In the genomic region with DNA sequence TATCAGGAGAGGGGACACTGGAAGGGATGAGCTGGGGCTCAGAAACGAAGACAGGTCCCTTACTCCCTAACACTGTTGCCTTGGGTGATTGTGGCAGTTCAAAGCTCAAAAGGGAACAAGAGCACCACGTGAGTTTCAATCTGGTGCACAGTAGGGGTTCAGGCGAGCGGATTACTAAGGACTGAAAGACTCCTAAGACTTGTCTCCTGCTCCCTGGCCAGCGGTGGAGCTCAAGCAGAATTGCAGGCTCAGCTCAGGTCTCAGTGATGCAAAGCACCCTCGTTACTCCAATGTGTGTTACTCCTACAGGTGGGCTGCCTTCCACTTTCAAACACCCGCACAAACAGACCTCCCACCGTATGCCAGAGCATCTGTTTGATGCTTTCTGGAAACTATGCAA, we compare ENCODE assay signal across 9 mouse cellular contexts. TPM values are rescaled to one million over a fixed set of nuclear protein-coding genes. Genes with fewer than 3 reads are reported as not detected.
DNase-seq lines count a peak whose midpoint lies in the region; ATAC-seq and TF ChIP-seq lines count a peak whose summit lies in the region.
"Had no signal": no experiment of that assay in that cellular context is flagged by ENCODE, and none has a peak within 500 bp of the region (broad histone marks: within the 10 kb centered on the region; RNA-seq: fewer than 3 reads in every experiment).

No protein-coding gene starts in this region.

- H3K27me3 ChIP-seq in hindbrain, embryonic 14.5 days (ENCODE audit: control insufficient read depth, insufficient read depth, low read length) = peaks cover 27% of the 10 kb centered on the region
- peaks cover 3% of the 10 kb centered on the region; the same call in 1 of the 2 replicates for H3K27me3 ChIP-seq in hindbrain, embryonic 16.5 days (replicated peaks; ENCODE audit: control insufficient read depth, insufficient read depth, low read length)
- no peaks in the 10 kb centered on the region for H3K27me3 ChIP-seq in CH12.LX (replicated peaks)
- peaks cover 34% of the 10 kb centered on the region for H3K27me3 ChIP-seq in liver, embryonic 15.5 days

- H3K9me3 ChIP-seq in hindbrain, embryonic 14.5 days (ENCODE audit: control insufficient read depth, low read length) = no peaks in the 10 kb centered on the region
- H3K9me3 ChIP-seq in hindbrain, embryonic 16.5 days (ENCODE audit: control insufficient read depth, low read length) = no peaks in the 10 kb centered on the region
- no peaks in the 10 kb centered on the region for H3K9me3 ChIP-seq in CH12.LX (replicated peaks; ENCODE audit: low read length)
- no peaks in the 10 kb centered on the region for H3K9me3 ChIP-seq in liver, embryonic 15.5 days (replicated peaks)

- no peak overlapping the region for H3K4me3 ChIP-seq in hindbrain, embryonic 14.5 days (replicated peaks; ENCODE audit: low read length)
- H3K4me3 ChIP-seq in hindbrain, embryonic 16.5 days (ENCODE audit: low read length) = no peak overlapping the region
- no peak overlapping the region for H3K4me3 ChIP-seq in CH12.LX (replicated peaks in 1 of 3; ENCODE audit: low read depth in 2 of 3, low read length in 2 of 3, poor library complexity in 1 of 3)
- H3K4me3 ChIP-seq in liver, embryonic 15.5 days (replicated peaks) = no peak overlapping the region

- no peak overlapping the region for H3K9ac ChIP-seq in hindbrain, embryonic 14.5 days
- no peak overlapping the region for H3K9ac ChIP-seq in hindbrain, embryonic 16.5 days (ENCODE audit: low read depth, low read length)
- no peak overlapping the region for H3K9ac ChIP-seq in CH12.LX (ENCODE audit: insufficient read depth, low read depth)
- no peak overlapping the region for H3K9ac ChIP-seq in liver, embryonic 15.5 days

- TF ChIP-seq EP300 in CH12.LX (IDR thresholded peaks at IDR 0.05; ENCODE audit: low read length) = no peak

- TF ChIP-seq RAD21 in CH12.LX (IDR thresholded peaks at IDR 0.05; ENCODE audit: low read depth, low read length) = no peak

- TF ChIP-seq POLR2A in CH12.LX (IDR thresholded peaks at IDR 0.05; ENCODE audit: low read depth, low read length) = no peak

- DNase-seq in hindbrain, embryonic 14.5 days (ENCODE audit: low spot score) = no peak
- no peak for DNase-seq in CH12.LX (ENCODE audit: extremely low read depth)
- DNase-seq in brain, adult 2 months (ENCODE audit: low read depth, low spot score) = peak; percentile 15
- no peak for DNase-seq in right cerebral cortex, postnatal 25 days
- no peak for DNase-seq in adrenal gland, postnatal 14 days
- DNase-seq in gastrocnemius, postnatal 25 days = no peak

- dilution Hi-C loops in CH12.LX (cut with MboI; ENCODE audit: extremely low pct_ligation_motif_present, extremely low pct_unique_long_range_greater_than_20kb, low sequenced_read_pairs) = no loop called here

- no peaks in the 10 kb centered on the region for H3K36me3 ChIP-seq in hindbrain, embryonic 14.5 days (replicated peaks; ENCODE audit: control insufficient read depth, insufficient read depth)
- no peaks in the 10 kb centered on the region for H3K36me3 ChIP-seq in hindbrain, embryonic 16.5 days (ENCODE audit: control insufficient read depth, insufficient read depth, low read length)
- no peaks in the 10 kb centered on the region for H3K36me3 ChIP-seq in CH12.LX (replicated peaks in 1 of 2; ENCODE audit: control insufficient read depth in 1 of 2, insufficient read depth in 1 of 2, low read length in 1 of 2)
- no peaks in the 10 kb centered on the region for H3K36me3 ChIP-seq in liver, embryonic 15.5 days (replicated peaks)

- H3K4me2 ChIP-seq in hindbrain, embryonic 14.5 days (replicated peaks) = peak overlapping the region; percentile 86; the same call in 1 of the 2 replicates
- H3K4me2 ChIP-seq in hindbrain, embryonic 16.5 days (ENCODE audit: low read length) = no peak overlapping the region
- H3K4me2 ChIP-seq in CH12.LX (ENCODE audit: insufficient read depth, low read depth, poor library complexity, severe bottlenecking) = peak overlapping the region; percentile 92
- H3K4me2 ChIP-seq in liver, embryonic 15.5 days = 0 out of 2 replicates have a peak overlapping the region, but pooled peaks have one; percentile 61

- 16% methylated on average over 8 of the region's 8 CpGs for WGBS in hindbrain, embryonic 14.5 days
- 15% methylated on average over 6 of the region's 8 CpGs for WGBS in hindbrain, embryonic 16.5 days
- 7% methylated on average over 8 of the region's 8 CpGs for WGBS in liver, embryonic 15.5 days (ENCODE audit: insufficient replicate concordance)

- H3K4me1 ChIP-seq in hindbrain, embryonic 14.5 days (replicated peaks; ENCODE audit: control insufficient read depth, insufficient read depth, low read length) = no peaks in the 10 kb centered on the region
- H3K4me1 ChIP-seq in hindbrain, embryonic 16.5 days (ENCODE audit: control insufficient read depth, insufficient read depth, low read depth, low read length) = no peaks in the 10 kb centered on the region
- no peaks in the 10 kb centered on the region for H3K4me1 ChIP-seq in CH12.LX (ENCODE audit: control insufficient read depth in 1 of 2, insufficient read depth in 2 of 2)
- H3K4me1 ChIP-seq in liver, embryonic 15.5 days (replicated peaks) = no peaks in the 10 kb centered on the region

- in situ Hi-C loops in CH12.LX (cut with MboI; ENCODE audit: low pct_ligation_motif_present, low pct_unique_long_range_greater_than_20kb, low sequenced_read_pairs) = no loop called here

- ATAC-seq in hindbrain, embryonic 14.5 days (ENCODE audit: low FRiP score) = no peak
- ATAC-seq in hindbrain, embryonic 16.5 days = no peak
- no peak for ATAC-seq in liver, embryonic 15.5 days (ENCODE audit: insufficient read depth)

- H3K79me2 ChIP-seq in CH12.LX (replicated peaks; ENCODE audit: control insufficient read depth, extremely low read depth, insufficient read depth, poor library complexity, severe bottlenecking) = no peaks in the 10 kb centered on the region

- TF ChIP-seq CTCF in CH12.LX (conservative IDR thresholded peaks at IDR 0.05 in 1 of 2, IDR thresholded peaks at IDR 0.05 in 1 of 2; ENCODE audit: low read depth in 2 of 2, low read length in 2 of 2) = no peak

- no peak overlapping the region for H3K27ac ChIP-seq in hindbrain, embryonic 14.5 days
- no peak overlapping the region for H3K27ac ChIP-seq in hindbrain, embryonic 16.5 days (ENCODE audit: low read depth, low read length)
- no peak overlapping the region for H3K27ac ChIP-seq in CH12.LX (ENCODE audit: insufficient read depth, low read depth)
- no peak overlapping the region for H3K27ac ChIP-seq in liver, embryonic 15.5 days (replicated peaks)
- H3K27ac ChIP-seq: layer of hippocampus, adult 2 months had no signal

TF ChIP-seq in CH12.LX, 34 proteins besides CTCF, POLR2A, EP300 and RAD21:
- no peak for TF ChIP-seq USF1 (IDR thresholded peaks at IDR 0.05; ENCODE audit: low read depth, low read length)
- TF ChIP-seq NELFE (IDR thresholded peaks at IDR 0.05; ENCODE audit: low read depth, low read length) = no peak
- TF ChIP-seq E2F4 (IDR thresholded peaks at IDR 0.05; ENCODE audit: insufficient replicate concordance, low read depth, low read length) = no peak
- no peak for TF ChIP-seq UBTF (IDR thresholded peaks at IDR 0.05; ENCODE audit: low read depth, low read length)
- TF ChIP-seq USF2 (conservative IDR thresholded peaks at IDR 0.05; ENCODE audit: low read depth, low read length) = no peak
- TF ChIP-seq KAT2A (IDR thresholded peaks at IDR 0.05; ENCODE audit: insufficient replicate concordance, low read length) = no peak
TF ChIP-seq in CH12.LX: peak in this region for 0.

RNA-seq across cellular contexts. Expression of a gene that starts 45.5 kb away (rescaled TPM):
- polyA plus RNA-seq in hindbrain, embryonic 14.5 days (2014; fragmentation: Nextera tagmentation; extraction: Ambion mirVana) = 8.2 and 9.4 TPM in 2 replicates
- 6.9 and 8.4 TPM in 2 replicates for polyA plus RNA-seq in hindbrain, embryonic 16.5 days (2015; fragmentation: Nextera tagmentation; extraction: Ambion mirVana)
- total RNA-seq in CH12.LX (2012; rRNA removed) (not detected in 2 replicates), CH12.LX (2014; rRNA removed) (not detected in 2 replicates)
- polyA plus RNA-seq in CH12.LX (2012; ENCODE audit: insufficient read length, low read depth) = not detected in 2 replicates
- polyA plus RNA-seq in liver, embryonic 15.5 days (2015; fragmentation: Nextera tagmentation; extraction: Ambion mirVana) = 0.10 and 0.12 TPM in 2 replicates
- 15.5 and 18.1 TPM in 2 replicates for total RNA-seq in adrenal gland, postnatal 14 days (2021)
- not detected for total RNA-seq in gastrocnemius, postnatal 25 days (2021)
